Mouse (Mus musculus) heart, postnatal 25 days (tissue): ENCODE measurements at regions not wholly inside any gene's neighbourhood (a gene's known extent, or its start where the extent isn't known, plus 50 kb on each side); places are given as distances from the start of the nearest gene placed in this dataset.

Experiments used
- DNase-seq: peaks from one replicate; pipeline ENCODE4 v3.0.0; 2022; ENCODE audit warnings: low spot score
- intact Hi-C: fragments of 180-260 bp; cut with DNase I; formaldehyde crosslinking; loops from one replicate; pipeline ENCODE4 v1.15.1; 2025

- intact Hi-C loops: loop anchor here (2.0 kb wide), 1 partner anchor 16 kb away; no protein-coding TSS in a partner anchor
- no peak for DNase-seq
Observed at GRCm38 (mm10) chr6:17216442-17216841, 64.5 kb upstream of the Cav2 start.

- intact Hi-C loops: loop anchor here (2.0 to 5.0 kb wide), 3 partner anchors 83 to 134 kb away; partner anchors contain the start of gene Cav1
- DNase-seq: no peak
Observed at GRCm38 (mm10) chr6:17223744-17224143, 57.2 kb upstream of the Cav2 start.

GRCm38 (mm10) chr6:17224852-17225251 lies 56.1 kb upstream of the Cav2 start:
- intact Hi-C loops: loop anchor here (2.0 to 5.0 kb wide), 5 partner anchors 53 to 132 kb away; partner anchors contain the start of genes Cav1 and Cav2

GRCm38 (mm10) chr6:17226483-17226882 lies 54.5 kb upstream of the Cav2 start:
- intact Hi-C loops: loop anchor here (5.0 kb wide), 2 partner anchors 54 to 56 kb away; partner anchors contain the start of gene Cav2
- DNase-seq: no peak

More at GRCm38 (mm10) chr6:17224852-17225251, 56.1 kb upstream of the Cav2 start:
- peak; percentile 47 for DNase-seq
